Mouse (Mus musculus) right cerebral cortex, postnatal 4 days (tissue): ENCODE data around the gene Pepd.

Experiments used
- DNase-seq: peaks from one replicate; pipeline ENCODE4 v3.0.0-alpha.2; 2022

Gene Pepd

DNA sequence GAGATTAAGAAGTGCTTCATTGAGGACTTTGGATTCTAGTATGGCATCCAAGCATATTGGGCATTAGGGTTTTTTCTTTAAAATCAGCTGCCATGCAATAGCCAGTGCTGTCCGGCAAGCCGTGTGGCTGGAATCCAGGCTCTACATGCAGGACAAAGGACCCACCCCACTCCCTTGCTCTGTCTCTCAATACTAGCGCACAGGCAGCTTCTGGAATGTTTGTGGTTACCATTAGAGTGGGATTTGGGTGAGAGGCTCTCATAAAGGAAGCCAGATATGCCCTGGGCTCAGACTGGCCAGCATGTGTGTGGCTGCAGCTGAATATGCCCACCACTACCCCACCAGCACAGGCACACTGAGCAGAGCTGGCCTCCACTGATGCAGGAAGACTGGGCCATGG, 117.5 kb downstream of the Pepd start:
- no peak for DNase-seq

DNA sequence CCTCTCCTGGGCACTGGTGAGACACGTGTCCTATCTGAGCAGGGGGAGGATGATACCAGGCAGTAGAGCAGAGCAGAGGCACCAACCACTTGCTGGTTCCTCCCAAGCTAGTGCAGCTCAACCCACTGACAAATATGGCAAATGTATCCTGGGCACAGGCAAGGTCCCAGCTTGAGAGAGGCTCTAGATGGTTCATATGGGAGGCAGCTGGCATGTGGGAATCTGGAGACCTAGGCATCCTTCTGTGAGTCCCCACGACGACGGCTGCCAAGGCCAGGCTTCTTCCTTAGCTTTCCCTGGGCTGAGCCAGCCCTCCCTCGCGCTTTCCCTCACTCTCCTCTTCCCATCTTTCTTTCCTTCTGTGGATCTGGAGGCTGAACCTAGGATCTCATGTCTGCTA, 118.4 kb downstream of the Pepd start:
- DNase-seq: no peak

DNA sequence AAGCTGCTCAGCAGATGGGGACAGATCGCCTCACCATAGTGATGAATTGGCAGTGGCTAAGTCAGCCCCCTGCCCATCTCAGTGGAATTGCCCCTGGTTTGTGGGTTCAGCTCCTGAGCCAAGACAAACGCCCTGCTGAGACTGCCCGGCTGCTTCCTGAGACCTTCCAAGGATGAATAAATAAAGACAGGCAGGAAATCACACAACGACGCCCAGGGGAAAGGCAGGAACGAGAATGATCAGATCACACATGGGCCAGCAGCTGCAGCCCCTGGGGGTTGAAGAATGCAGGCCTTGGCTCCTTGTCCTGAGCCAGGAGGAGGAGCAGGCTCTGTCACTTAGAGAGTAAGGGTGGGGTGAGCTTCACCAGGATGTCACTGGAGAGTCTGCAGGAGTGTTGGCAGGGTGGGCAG, 123.0 kb downstream of the Pepd start:
- no peak for DNase-seq

DNA sequence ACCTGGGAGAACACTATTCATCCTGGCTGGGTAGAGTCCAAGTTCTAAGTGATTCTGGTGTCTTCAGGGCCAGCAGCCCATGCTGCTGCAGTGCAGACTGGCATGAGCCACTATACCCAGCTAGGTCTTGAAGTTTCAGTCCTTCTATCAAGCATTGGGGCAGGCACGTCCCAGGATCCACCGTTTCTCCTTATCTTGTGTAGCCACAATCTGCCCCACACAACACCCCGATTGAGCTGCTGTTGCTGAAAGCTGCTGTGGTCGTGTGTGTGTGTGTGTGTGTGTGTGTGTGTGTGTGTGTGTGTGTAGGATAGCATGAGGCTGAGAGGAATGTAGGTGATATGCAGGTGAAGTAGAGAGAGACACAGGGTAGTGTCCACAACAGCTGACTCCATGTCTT, 123.4 kb downstream of the Pepd start:
- DNase-seq: no peak

DNA sequence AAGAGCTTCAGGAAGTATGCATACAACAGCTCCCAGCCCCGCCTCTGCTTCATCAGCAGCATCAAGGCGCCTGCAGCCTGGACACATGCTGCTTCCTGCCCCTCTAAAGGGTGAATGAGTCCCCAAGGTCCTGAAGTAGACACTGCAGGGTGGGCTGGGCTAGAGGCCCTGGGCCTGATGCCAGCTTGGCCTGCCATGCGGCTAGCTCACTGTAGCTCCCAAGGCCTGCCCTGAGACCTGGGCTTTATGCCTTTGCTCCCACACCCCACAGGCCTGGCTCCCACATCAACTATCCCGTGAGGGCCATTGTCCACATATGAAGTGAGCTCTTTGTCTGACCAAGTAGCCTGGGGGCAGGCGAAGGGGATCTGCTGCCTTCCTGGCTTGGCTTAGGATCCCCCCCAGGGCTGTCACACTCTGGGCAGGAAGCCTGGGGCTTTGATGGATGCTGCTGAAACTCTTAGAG, 124.1 kb downstream of the Pepd start:
- peak; percentile 51 for DNase-seq

- no peak for DNase-seq
These were observed 125.2 kb downstream of the Pepd start for GRCm38 (mm10) chr7:35037408-35037807.

DNA sequence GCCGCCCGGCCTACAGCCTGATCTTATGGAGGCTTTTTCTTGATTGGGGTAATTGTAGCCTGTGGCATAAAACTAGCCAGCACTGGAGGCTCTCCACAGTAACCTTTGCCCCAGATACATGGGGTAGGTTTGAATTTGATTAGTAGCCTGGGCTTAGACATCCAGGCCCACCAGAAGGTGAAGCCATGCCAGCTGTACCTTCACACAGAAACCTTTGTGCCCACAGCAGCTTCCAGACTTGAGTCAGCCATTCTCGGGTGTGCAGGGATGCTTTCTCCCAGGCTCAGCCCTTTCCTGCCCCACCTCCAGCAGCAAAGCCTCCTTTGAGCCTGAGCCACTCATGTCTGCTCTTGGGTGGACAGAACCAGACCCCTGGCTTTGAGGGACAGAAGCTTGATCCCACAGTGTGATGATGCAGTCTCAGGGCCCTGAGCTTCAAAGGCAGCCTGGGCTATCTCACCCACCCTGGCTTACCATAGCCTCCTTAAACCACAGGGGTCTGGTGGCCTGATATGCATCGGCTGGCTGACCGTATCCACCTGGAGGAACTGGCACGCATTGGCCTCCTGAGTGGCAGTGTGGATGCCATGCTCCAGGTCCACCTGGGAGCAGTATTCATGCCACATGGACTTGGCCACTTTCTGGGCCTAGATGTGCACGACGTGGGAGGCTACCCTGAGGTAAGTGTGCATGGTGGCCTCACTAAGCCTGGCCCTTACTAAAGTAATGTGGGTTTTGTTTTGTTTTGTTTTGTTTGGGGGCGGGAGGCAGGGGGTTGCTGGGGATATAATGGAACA, 128.2 kb downstream of the Pepd start:
- DNase-seq: no peak

GRCm38 (mm10) chr7:35041286-35042208, 129.4 kb downstream of the Pepd start:
- DNase-seq: no peak

DNA sequence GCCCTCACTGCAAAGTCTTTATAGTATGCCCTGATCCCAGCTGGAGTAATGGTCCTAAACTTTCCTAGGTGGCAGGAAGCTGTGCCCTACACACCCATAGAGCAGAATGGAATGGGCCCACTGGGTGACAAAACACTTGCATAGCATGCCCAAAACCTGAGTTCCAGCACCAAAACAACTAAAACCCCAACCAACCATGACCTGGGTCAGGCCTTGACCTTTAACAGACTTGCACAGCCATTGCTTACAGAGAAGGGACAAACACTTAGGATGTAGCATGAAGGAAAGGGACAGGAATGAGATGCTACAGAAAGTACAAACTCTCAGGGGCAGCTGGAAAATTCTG, 130.0 kb downstream of the Pepd start:
- DNase-seq: no peak

GRCm38 (mm10) chr7:35042759-35043217, 130.6 kb downstream of the Pepd start:
- DNase-seq: no peak

DNA sequence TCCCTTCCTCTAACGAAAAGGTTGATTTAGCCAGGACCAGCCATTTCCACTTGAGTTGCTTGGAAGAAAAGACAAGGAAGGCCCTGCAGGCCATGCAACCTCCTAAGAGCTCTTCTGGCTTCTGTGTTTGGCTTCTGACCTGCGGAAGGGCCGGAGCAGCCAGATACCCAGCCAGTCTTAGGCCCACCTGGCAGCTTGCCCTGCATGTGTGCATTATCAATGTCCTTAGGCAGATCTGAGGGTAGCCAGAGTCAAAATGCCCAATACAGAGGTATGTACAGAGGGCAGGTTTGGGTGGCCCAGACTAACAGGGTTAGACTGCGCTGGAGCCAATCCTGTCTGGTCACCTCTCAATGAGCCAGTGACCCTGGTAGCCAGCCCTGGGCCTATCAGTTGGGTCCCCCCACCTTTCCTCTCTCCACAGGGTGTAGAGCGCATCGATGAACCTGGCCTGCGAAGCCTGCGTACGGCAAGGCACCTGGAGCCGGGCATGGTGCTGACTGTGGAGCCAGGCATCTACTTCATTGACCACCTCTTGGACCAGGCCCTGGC, 131.2 kb downstream of the Pepd start:
- DNase-seq: no peak

DNA sequence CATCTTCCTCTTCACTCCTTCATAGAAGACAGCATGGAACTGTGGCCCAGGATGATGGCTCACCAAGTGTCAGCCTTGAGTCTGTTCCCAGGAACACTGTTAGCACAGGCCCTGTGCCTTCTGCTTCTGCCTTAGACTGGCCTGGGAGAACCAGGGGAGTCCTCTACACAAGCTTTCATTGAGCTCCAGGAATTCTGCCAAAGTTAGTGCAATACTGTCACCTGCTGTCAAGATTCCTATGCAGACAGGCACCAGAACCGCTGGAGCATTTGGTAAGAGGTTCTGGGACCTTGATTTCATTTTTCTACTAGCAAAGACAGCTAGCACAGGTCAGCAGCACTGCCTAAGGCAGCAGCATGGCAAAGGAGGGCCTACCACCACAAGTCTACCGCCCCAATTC, 132.5 kb downstream of the Pepd start:
- DNase-seq: no peak

- DNase-seq: no peak
These were observed 133.9 kb downstream of the Pepd start for GRCm38 (mm10) chr7:35046091-35046490.

GRCm38 (mm10) chr7:35050540-35050939, 138.4 kb downstream of the Pepd start:
- no peak for DNase-seq

DNA sequence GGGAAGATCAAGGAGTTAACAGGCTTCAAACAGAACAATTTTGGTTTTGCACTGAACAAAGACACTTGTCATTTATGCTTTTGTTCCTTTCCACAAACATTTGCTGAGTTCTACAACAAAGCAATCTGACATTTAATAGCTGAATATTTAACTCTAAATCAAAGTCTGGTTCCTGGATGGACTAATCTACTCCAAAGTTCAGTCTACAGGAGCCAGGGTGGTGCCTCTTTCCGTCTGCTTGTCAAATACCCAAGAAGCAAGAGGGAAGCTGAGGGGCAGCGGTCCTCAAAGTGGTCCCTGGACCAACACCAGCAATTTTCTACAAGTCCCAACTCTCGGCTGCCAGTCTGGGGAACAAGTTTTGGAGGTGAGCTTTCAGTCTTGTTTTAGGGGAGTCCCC, 141.0 kb downstream of the Pepd start:
- no peak for DNase-seq

- DNase-seq: no peak
These were observed 142.1 kb downstream of the Pepd start for GRCm38 (mm10) chr7:35054286-35054685.

DNA sequence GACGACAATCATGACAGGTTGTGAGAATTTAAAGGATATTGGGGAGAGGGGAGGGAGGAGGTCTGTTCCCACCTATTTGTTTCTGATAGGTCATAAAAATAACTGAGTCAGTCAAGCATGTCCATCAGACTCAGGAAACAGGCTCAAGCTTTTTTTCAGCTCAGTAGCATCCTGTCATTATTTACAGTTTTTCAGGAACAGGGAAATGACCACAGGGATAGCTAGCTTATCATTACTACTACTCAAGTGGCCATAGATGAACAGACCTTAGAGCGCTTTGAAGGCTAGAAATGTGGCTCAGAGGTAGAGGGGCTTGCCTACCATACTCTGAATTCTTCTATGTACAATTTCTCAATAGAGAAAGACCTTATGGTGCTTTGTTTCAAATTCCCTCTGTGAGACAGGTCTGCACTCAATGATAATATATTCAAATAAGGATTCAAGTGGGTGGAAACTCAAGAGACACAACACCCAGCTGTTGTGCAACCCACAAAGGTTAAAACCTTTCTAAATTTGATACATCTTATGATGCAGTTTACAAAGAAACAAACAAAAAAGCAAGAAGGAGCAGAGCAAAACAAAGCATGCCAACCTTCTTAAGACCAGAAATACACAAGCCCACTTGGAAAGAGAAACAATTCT, 142.9 kb downstream of the Pepd start:
- DNase-seq: no peak

- DNase-seq: peak; percentile 65
These were observed 143.6 kb downstream of the Pepd start for GRCm38 (mm10) chr7:35055619-35056435.

DNA sequence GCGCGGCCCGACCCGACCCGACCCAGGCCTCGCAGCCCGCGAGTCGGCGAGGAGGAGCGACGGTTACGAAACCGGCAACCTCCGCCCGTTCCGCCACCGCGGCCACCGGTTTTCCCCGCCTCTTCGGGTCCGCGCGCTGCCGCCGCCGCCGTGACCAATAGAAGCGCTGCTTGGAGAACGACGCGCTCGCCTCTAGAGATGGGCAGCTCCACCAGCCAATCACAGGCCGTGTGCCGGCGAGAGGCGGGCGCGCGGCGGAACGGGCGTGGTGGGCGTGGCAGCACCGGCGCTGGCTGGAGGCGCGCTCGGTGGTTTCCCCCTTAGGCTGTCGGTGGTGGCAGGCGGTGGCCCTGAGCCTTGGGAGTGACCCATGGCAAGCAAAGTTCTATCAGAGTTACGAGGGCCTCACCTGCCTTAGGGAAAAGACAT, 144.3 kb downstream of the Pepd start, which contains the start of gene Cebpg:
Gene Cebpg, minus strand, starts transcription at position 138 of the 429 bp plus-strand sequence.
- DNase-seq: peak; percentile 96

GRCm38 (mm10) chr7:35056999-35057398, 144.8 kb downstream of the Pepd start:
- no peak for DNase-seq

GRCm38 (mm10) chr7:35057569-35057968, 145.4 kb downstream of the Pepd start:
- no peak for DNase-seq

DNA sequence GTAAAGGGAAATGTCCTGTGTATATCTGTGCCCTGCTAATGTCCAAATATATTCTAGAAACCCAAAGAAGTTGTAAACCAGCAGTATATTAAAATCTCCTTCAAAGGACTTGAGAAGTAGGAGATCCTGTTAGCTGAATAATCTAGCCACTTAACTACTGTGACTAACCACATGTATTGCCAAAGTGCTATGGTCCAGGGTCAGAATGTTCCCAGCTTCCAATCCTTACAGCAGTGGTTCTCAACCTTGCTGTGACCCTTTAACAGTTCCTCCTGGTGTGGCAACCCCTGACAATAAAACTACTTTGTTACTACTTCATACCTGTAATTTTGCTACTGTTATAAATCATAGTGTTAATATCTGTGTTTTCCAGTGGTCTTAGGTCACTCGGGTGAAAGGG, 146.2 kb downstream of the Pepd start:
- no peak for DNase-seq
